Mouse (Mus musculus): ENCODE results near the gene Tmem82. TPM values are rescaled to one million over a fixed set of nuclear protein-coding genes. Genes with fewer than 3 reads are reported as not detected.
"Not testable (repeated sequence)": the region's sequence is repeated elsewhere in the genome, so short reads cannot be mapped to it uniquely, and the experiment has no call there.

The Tmem82 gene
- total and polyA plus RNA-seq, 3 experiments = 0.11 TPM; not detected in 2

DNA sequence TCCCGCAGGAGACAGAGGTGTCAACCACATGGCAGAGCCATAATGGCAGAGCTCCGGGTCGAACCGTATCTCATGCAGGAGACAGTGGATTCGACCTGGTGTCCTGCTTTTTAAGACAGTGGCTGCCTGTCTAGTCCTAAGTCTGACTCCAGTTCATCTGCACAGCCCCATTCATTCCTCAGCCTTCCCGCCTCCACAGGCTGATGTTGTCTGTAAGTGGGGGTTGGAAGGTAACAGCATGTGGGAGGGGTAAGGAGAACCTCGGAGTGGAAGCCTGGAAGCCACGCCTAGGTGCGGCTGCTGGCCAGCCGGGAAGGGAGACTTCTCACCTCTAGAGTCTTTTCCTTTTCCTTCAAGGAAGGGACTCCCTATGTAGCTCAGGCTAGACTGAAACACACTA, 46.5 kb downstream of the Tmem82 start:
- ATAC-seq (ENCODE audit: extremely low read depth, insufficient number of reproducible peaks, low FRiP score, poor library complexity, severe bottlenecking) (no peak), DNase-seq (ENCODE audit: low spot score) (no peak)
- Histone ChIP-seq H3K27me3 (ENCODE audit: insufficient read depth, low read length) (peaks cover 24% of the 10 kb centered on the region), H3K36me3 (replicated peaks) (no peaks in the 10 kb centered on the region), H3K4me3 (ENCODE audit: low read depth, low read length) (no peak overlapping the region), H3K4me1 (ENCODE audit: insufficient read depth, low read depth, low read length) (no peaks in the 10 kb centered on the region), H3K9me3 (replicated peaks) (no peaks in the 10 kb centered on the region)
- TF ChIP-seq GATA2 (IDR thresholded peaks at IDR 0.05; ENCODE audit: borderline replicate concordance, low read depth, low read length) (no peak), TAL1 (conservative IDR thresholded peaks at IDR 0.05; ENCODE audit: low read depth, low read length) (no peak), CTCF (IDR thresholded peaks at IDR 0.05; ENCODE audit: low read depth, low read length) (no peak)

DNA sequence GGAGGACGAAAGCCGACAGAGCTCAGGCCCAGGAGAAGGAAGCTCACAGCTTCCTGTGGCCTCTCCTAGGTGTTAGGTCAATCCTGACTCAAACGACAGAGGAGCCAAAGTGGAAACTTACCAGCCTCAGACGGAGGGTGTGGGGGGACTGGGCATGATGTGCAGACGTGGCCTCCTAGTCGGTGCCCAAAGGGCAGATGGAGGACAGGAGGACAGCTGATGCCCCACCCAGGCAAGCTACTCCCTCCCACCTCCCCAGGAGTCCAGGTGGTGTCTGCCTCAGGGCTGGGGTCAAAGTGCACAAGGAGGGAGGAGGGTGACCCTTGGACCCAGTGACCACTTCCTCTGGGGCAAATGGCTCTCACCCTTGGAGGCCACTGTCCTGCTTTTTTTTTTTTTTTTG, 47.1 kb downstream of the Tmem82 start:
- Histone ChIP-seq H3K9me3 (replicated peaks) (no peaks in the 10 kb centered on the region), H3K4me1 (ENCODE audit: insufficient read depth, low read depth, low read length) (no peaks in the 10 kb centered on the region), H3K27me3 (ENCODE audit: insufficient read depth, low read length) (peaks cover 24% of the 10 kb centered on the region), H3K36me3 (replicated peaks) (no peaks in the 10 kb centered on the region), H3K4me3 (ENCODE audit: low read depth, low read length) (no peak overlapping the region)
- ATAC-seq (ENCODE audit: extremely low read depth, insufficient number of reproducible peaks, low FRiP score, poor library complexity, severe bottlenecking) (no peak), DNase-seq (ENCODE audit: low spot score) (no peak)
- TF ChIP-seq CTCF (IDR thresholded peaks at IDR 0.05; ENCODE audit: low read depth, low read length) = no peak
- no peak for TF ChIP-seq GATA2 (IDR thresholded peaks at IDR 0.05; ENCODE audit: borderline replicate concordance, low read depth, low read length)
- no peak for TF ChIP-seq GATA1 (IDR thresholded peaks at IDR 0.05; ENCODE audit: borderline replicate concordance, low read length)
- TF ChIP-seq TAL1 (conservative IDR thresholded peaks at IDR 0.05; ENCODE audit: low read depth, low read length) = no peak
- no peak for TF ChIP-seq POLR2AphosphoS5 (IDR thresholded peaks at IDR 0.05; ENCODE audit: insufficient replicate concordance, low read depth, low read length)

- Histone ChIP-seq H3K36me3 (replicated peaks) (no peaks in the 10 kb centered on the region), H3K4me3 (ENCODE audit: low read depth, low read length) (no peak overlapping the region), H3K9me3 (replicated peaks) (no peaks in the 10 kb centered on the region), H3K27me3 (ENCODE audit: insufficient read depth, low read length) (peaks cover 27% of the 10 kb centered on the region), H3K4me1 (ENCODE audit: insufficient read depth, low read depth, low read length) (no peaks in the 10 kb centered on the region)
- ATAC-seq (ENCODE audit: extremely low read depth, insufficient number of reproducible peaks, low FRiP score, poor library complexity, severe bottlenecking) (no peak), DNase-seq (ENCODE audit: low spot score) (no peak)
- TF ChIP-seq CTCF (IDR thresholded peaks at IDR 0.05; ENCODE audit: low read depth, low read length) (no peak), POLR2AphosphoS5 (IDR thresholded peaks at IDR 0.05; ENCODE audit: insufficient replicate concordance, low read depth, low read length) (no peak), GATA2 (IDR thresholded peaks at IDR 0.05; ENCODE audit: borderline replicate concordance, low read depth, low read length) (no peak), TAL1 (conservative IDR thresholded peaks at IDR 0.05; ENCODE audit: low read depth, low read length) (no peak), GATA1 (IDR thresholded peaks at IDR 0.05; ENCODE audit: borderline replicate concordance, low read length) (no peak)
Measured at GRCm38 (mm10) chr4:141570821-141571220, 47.6 kb downstream of the Tmem82 start.

DNA sequence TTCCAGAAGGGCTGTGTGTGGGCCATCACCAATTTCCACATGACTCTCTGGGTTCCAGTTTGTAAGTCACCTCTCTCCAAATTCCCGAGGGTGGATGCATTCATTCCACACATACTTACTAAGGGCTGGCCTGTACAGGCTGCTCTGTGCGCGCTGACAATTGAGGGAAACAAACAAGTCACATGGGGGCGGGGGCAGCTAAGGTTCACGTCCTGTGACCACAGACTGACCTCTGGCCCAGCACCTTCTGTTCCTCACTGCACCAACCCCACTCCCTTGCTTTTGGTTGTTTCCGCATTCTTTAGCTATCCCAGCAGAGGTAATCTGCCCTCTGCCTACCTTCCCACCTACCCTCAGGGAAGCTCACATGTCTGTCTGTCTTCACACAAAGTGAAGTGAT, 48.4 kb downstream of the Tmem82 start:
- TF ChIP-seq GATA1 (IDR thresholded peaks at IDR 0.05; ENCODE audit: borderline replicate concordance, low read length) = no peak
- TF ChIP-seq GATA2 (IDR thresholded peaks at IDR 0.05; ENCODE audit: borderline replicate concordance, low read depth, low read length) = no peak
- no peak for TF ChIP-seq CTCF (IDR thresholded peaks at IDR 0.05; ENCODE audit: low read depth, low read length)
- TF ChIP-seq POLR2AphosphoS5 (IDR thresholded peaks at IDR 0.05; ENCODE audit: insufficient replicate concordance, low read depth, low read length) = no peak
- TF ChIP-seq TAL1 (conservative IDR thresholded peaks at IDR 0.05; ENCODE audit: low read depth, low read length) = no peak
- no peak for ATAC-seq (ENCODE audit: extremely low read depth, insufficient number of reproducible peaks, low FRiP score, poor library complexity, severe bottlenecking)

DNA sequence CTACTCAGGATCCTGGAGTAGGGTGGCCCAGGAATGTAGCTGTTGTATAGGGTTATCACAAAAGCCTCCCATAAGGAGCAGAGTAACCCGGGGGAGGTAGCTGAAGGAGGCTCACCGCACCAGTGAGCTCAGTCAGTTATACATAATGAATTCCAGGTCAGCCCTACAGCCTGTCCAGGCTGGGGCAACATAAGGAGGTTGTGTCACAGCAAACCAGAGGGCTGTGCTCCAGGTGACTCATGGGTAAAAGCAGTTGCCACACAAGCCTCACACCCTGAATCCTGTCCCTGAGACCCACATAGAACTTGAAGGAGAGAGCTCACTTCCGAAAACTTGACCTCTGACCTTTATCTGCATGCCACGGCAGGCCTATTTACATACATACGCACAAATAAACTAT, 49.5 kb downstream of the Tmem82 start:
- no peak for TF ChIP-seq GATA1 (IDR thresholded peaks at IDR 0.05; ENCODE audit: borderline replicate concordance, low read length)
- no peak for TF ChIP-seq TAL1 (conservative IDR thresholded peaks at IDR 0.05; ENCODE audit: low read depth, low read length)
- no peak for ATAC-seq (ENCODE audit: extremely low read depth, insufficient number of reproducible peaks, low FRiP score, poor library complexity, severe bottlenecking)
- Histone ChIP-seq H3K4me1 (ENCODE audit: insufficient read depth, low read depth, low read length) (no peaks in the 10 kb centered on the region), H3K9me3 (replicated peaks) (no peaks in the 10 kb centered on the region), H3K4me3 (ENCODE audit: low read depth, low read length) (no peak overlapping the region), H3K36me3 (replicated peaks) (no peaks in the 10 kb centered on the region), H3K27me3 (ENCODE audit: insufficient read depth, low read length) (peaks cover 28% of the 10 kb centered on the region)
- DNase-seq (ENCODE audit: low spot score) = no peak

More for the DNA sequence above, 48.4 kb downstream of the Tmem82 start:
- Histone ChIP-seq H3K4me3 (ENCODE audit: low read depth, low read length) (no peak overlapping the region), H3K36me3 (replicated peaks) (no peaks in the 10 kb centered on the region), H3K27me3 (ENCODE audit: insufficient read depth, low read length) (peaks cover 28% of the 10 kb centered on the region), H3K4me1 (ENCODE audit: insufficient read depth, low read depth, low read length) (no peaks in the 10 kb centered on the region), H3K9me3 (replicated peaks) (no peaks in the 10 kb centered on the region)
- DNase-seq (ENCODE audit: low spot score) = no peak

DNA sequence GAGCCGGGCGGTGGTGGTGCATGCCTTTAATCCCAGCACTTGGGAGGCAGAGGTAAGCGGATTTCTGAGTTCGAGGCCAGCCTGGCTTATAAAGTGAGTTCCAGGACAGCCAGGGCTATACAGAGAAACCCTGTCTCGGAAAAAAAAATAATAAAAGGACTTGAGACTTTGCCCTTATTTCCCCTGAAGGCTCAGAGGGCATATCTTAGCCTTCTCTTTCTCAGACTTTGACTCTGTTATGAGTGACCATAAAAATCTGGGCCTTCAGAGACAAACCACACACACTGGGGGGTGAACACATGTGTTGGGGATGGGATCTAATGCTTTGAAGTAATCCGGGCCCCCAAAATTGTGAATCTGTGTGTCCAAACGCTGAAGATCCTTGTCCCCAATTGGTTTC, 51.3 kb downstream of the Tmem82 start:
- H3K4me3 ChIP-seq (ENCODE audit: low read depth, low read length); ATAC-seq (ENCODE audit: extremely low read depth, insufficient number of reproducible peaks, low FRiP score, poor library complexity, severe bottlenecking): not testable (repeated sequence)

DNA sequence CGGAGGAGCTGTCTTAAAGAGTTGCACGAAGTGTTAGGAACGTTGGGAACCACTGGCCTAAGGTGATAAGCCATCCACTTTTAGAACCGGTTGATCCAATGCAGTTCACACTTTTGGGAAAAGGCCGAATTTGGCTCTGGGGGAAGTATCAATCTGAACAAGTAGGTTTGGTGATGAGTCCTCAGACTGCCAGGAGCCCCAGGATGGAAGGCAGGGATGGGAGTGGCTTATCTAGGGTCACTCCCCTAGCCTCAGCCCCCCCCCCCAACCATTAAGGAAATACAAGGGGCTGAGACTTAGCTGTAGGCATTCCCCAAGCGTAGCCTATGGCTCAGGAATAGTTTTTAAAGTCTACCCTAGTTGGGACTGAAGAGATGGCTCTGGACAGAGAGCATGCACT, 52.2 kb downstream of the Tmem82 start:
- TF ChIP-seq POLR2AphosphoS5 (IDR thresholded peaks at IDR 0.05; ENCODE audit: insufficient replicate concordance, low read depth, low read length) (no peak), TAL1 (conservative IDR thresholded peaks at IDR 0.05; ENCODE audit: low read depth, low read length) (no peak), GATA1 (IDR thresholded peaks at IDR 0.05; ENCODE audit: borderline replicate concordance, low read length) (no peak), GATA2 (IDR thresholded peaks at IDR 0.05; ENCODE audit: borderline replicate concordance, low read depth, low read length) (no peak), CTCF (IDR thresholded peaks at IDR 0.05; ENCODE audit: low read depth, low read length) (no peak)
- Histone ChIP-seq H3K4me1 (ENCODE audit: insufficient read depth, low read depth, low read length) (no peaks in the 10 kb centered on the region), H3K27me3 (ENCODE audit: insufficient read depth, low read length) (peaks cover 17% of the 10 kb centered on the region), H3K9me3 (replicated peaks) (no peaks in the 10 kb centered on the region), H3K4me3 (ENCODE audit: low read depth, low read length) (no peak overlapping the region), H3K36me3 (replicated peaks) (no peaks in the 10 kb centered on the region)
- DNase-seq (ENCODE audit: low spot score) = no peak
- ATAC-seq (ENCODE audit: extremely low read depth, insufficient number of reproducible peaks, low FRiP score, poor library complexity, severe bottlenecking) = no peak

More for the DNA sequence above, 51.3 kb downstream of the Tmem82 start:
- H3K9me3 ChIP-seq (replicated peaks); H3K4me1 ChIP-seq (ENCODE audit: insufficient read depth, low read depth, low read length); H3K36me3 ChIP-seq (replicated peaks); DNase-seq (ENCODE audit: low spot score): not testable (repeated sequence)
- peaks cover 23% of the 10 kb centered on the region for H3K27me3 ChIP-seq (ENCODE audit: insufficient read depth, low read length)
